Mouse (Mus musculus) heart, postnatal 0 days (tissue): ENCODE results near the gene Srp68.

Experiments
- CTCF ChIP-seq: IDR thresholded peaks from 2 replicates; pipeline ENCODE4 v1.5.1; 2016; ENCODE audit warnings: antibody characterized with exemption, control low read depth, low read depth
- EP300 ChIP-seq: IDR thresholded peaks from 2 replicates; pipeline ENCODE4 v1.6.1; 2016; ENCODE audit warnings: antibody characterized with exemption, low read depth

DNA sequence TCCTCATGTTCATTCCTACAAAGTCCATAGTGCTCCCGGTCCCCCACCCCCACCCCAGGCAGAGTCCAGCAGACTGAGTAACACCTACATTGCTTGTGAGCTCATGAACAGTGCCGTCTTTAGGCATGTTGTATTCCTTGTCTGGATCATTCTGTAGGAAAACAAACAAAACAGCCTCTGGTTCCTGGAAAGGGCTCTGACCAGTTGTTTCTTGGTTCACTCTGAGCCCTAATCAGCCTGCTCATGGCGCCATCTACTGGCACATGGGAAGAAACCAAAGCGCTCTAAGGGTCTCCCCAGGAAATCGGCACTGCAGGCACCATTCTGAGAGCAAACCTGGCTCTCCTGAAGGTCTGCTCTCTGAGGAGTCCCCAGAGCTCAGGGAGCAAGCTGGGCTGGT is 20.3 kb upstream of the Srp68 start:
- peak; percentile 75 for TF ChIP-seq CTCF
- TF ChIP-seq EP300, result no peak
